Mouse (Mus musculus): Measurements from ENCODE around the gene Arf1. TPM values are rescaled to one million over a fixed set of nuclear protein-coding genes. Genes with fewer than 3 reads are reported as not detected.

Gene Arf1
- polyA plus RNA-seq, 1 experiment from 2014 or later: 557 TPM

- ATAC-seq (ENCODE audit: insufficient number of reproducible peaks, insufficient read depth, low FRiP score, low read depth): no peak
- Histone ChIP-seq H3K9me3 (ENCODE audit: control insufficient read depth, low read length) (no peaks in the 10 kb centered on the region), H3K36me3 (ENCODE audit: control insufficient read depth, insufficient read depth, low read length) (peaks cover 26% of the 10 kb centered on the region), H3K27me3 (ENCODE audit: control insufficient read depth, insufficient read depth, low read length) (no peaks in the 10 kb centered on the region), H3K4me2 (ENCODE audit: low read length) (peak overlapping the region; percentile 88), H3K27ac (replicated peaks in 1 of 2; ENCODE audit: control insufficient read depth in 1 of 2, insufficient read depth in 1 of 2, low read depth in 2 of 2, low read length in 2 of 2) (no peak overlapping the region), H3K4me3 (ENCODE audit: control insufficient read depth in 1 of 2, insufficient read depth in 1 of 2, low read depth in 1 of 2, low read length in 2 of 2) (no peak overlapping the region), H3K4me1 (ENCODE audit: control insufficient read depth in 2 of 2, insufficient read depth in 2 of 2, low read length in 2 of 2) (peaks cover 11 to 69% of the 10 kb centered on the region in 2 experiments), H3K9ac (ENCODE audit: low read length) (peak overlapping the region; percentile 27; the same call in 1 of the 2 replicates)
- WGBS: 29% methylated on average over 2 of the region's 2 CpGs
Measured at GRCm38 (mm10) chr11:59224470-59224869, 3.6 kb downstream of the Arf1 start.

- peak overlapping the region; percentile 27; the same call in 1 of the 2 replicates for H3K9ac ChIP-seq (ENCODE audit: low read length)
- WGBS: 85% methylated on average over 3 of the region's 3 CpGs
- H3K27ac ChIP-seq (replicated peaks in 1 of 2; ENCODE audit: control insufficient read depth in 1 of 2, insufficient read depth in 1 of 2, low read depth in 2 of 2, low read length in 2 of 2): 0 out of 4 replicates have a peak overlapping the region, but pooled peaks of 1 of the 2 experiments have one; percentile 7
- H3K9me3 ChIP-seq (ENCODE audit: control insufficient read depth, low read length): no peaks in the 10 kb centered on the region
- H3K4me3 ChIP-seq (ENCODE audit: control insufficient read depth in 1 of 2, insufficient read depth in 1 of 2, low read depth in 1 of 2, low read length in 2 of 2): no peak overlapping the region
- peaks cover 11 to 70% of the 10 kb centered on the region in 2 experiments for H3K4me1 ChIP-seq (ENCODE audit: control insufficient read depth in 2 of 2, insufficient read depth in 2 of 2, low read length in 2 of 2)
- ATAC-seq (ENCODE audit: insufficient number of reproducible peaks, insufficient read depth, low FRiP score, low read depth): no peak
- no peaks in the 10 kb centered on the region for H3K27me3 ChIP-seq (ENCODE audit: control insufficient read depth, insufficient read depth, low read length)
- H3K36me3 ChIP-seq (ENCODE audit: control insufficient read depth, insufficient read depth, low read length): peaks cover 29% of the 10 kb centered on the region
- H3K4me2 ChIP-seq (ENCODE audit: low read length): peak overlapping the region; percentile 88; the same call in 1 of the 2 replicates
Measured at GRCm38 (mm10) chr11:59224025-59224424, 4.0 kb downstream of the Arf1 start.

GRCm38 (mm10) chr11:59222306-59222705 lies 5.8 kb downstream of the Arf1 start:
- H3K9ac ChIP-seq (ENCODE audit: low read length): no peak overlapping the region
- ATAC-seq (ENCODE audit: insufficient number of reproducible peaks, insufficient read depth, low FRiP score, low read depth): no peak
- H3K27ac ChIP-seq (replicated peaks in 1 of 2; ENCODE audit: control insufficient read depth in 1 of 2, insufficient read depth in 1 of 2, low read depth in 2 of 2, low read length in 2 of 2): no peak overlapping the region
- H3K4me1 ChIP-seq (ENCODE audit: control insufficient read depth in 2 of 2, insufficient read depth in 2 of 2, low read length in 2 of 2): peaks cover 7 to 81% of the 10 kb centered on the region in 2 experiments
- H3K4me2 ChIP-seq (ENCODE audit: low read length): no peak overlapping the region
- WGBS: 81% methylated on average over 4 of the region's 4 CpGs
- no peaks in the 10 kb centered on the region for H3K9me3 ChIP-seq (ENCODE audit: control insufficient read depth, low read length)
- H3K4me3 ChIP-seq (ENCODE audit: control insufficient read depth in 1 of 2, insufficient read depth in 1 of 2, low read depth in 1 of 2, low read length in 2 of 2): no peak overlapping the region
- no peaks in the 10 kb centered on the region for H3K27me3 ChIP-seq (ENCODE audit: control insufficient read depth, insufficient read depth, low read length)
- peaks cover 44% of the 10 kb centered on the region for H3K36me3 ChIP-seq (ENCODE audit: control insufficient read depth, insufficient read depth, low read length)

- no peak overlapping the region for H3K9ac ChIP-seq (ENCODE audit: low read length)
- no peaks in the 10 kb centered on the region for H3K9me3 ChIP-seq (ENCODE audit: control insufficient read depth, low read length)
- H3K27me3 ChIP-seq (ENCODE audit: control insufficient read depth, insufficient read depth, low read length): no peaks in the 10 kb centered on the region
- H3K4me1 ChIP-seq (ENCODE audit: control insufficient read depth in 2 of 2, insufficient read depth in 2 of 2, low read length in 2 of 2): peaks cover 7 to 83% of the 10 kb centered on the region in 2 experiments
- peaks cover 44% of the 10 kb centered on the region for H3K36me3 ChIP-seq (ENCODE audit: control insufficient read depth, insufficient read depth, low read length)
- ATAC-seq (ENCODE audit: insufficient number of reproducible peaks, insufficient read depth, low FRiP score, low read depth): no peak
- H3K4me3 ChIP-seq (ENCODE audit: control insufficient read depth in 1 of 2, insufficient read depth in 1 of 2, low read depth in 1 of 2, low read length in 2 of 2): no peak overlapping the region
- no peak overlapping the region for H3K4me2 ChIP-seq (ENCODE audit: low read length)
- no peak overlapping the region for H3K27ac ChIP-seq (replicated peaks in 1 of 2; ENCODE audit: control insufficient read depth in 1 of 2, insufficient read depth in 1 of 2, low read depth in 2 of 2, low read length in 2 of 2)
Measured at GRCm38 (mm10) chr11:59221604-59222003, 6.5 kb downstream of the Arf1 start.

- Histone ChIP-seq H3K36me3 (ENCODE audit: control insufficient read depth, insufficient read depth, low read length) (peaks cover 50% of the 10 kb centered on the region), H3K9ac (ENCODE audit: low read length) (no peak overlapping the region), H3K27me3 (ENCODE audit: control insufficient read depth, insufficient read depth, low read length) (no peaks in the 10 kb centered on the region), H3K4me3 (ENCODE audit: control insufficient read depth in 1 of 2, insufficient read depth in 1 of 2, low read depth in 1 of 2, low read length in 2 of 2) (no peak overlapping the region), H3K4me1 (ENCODE audit: control insufficient read depth in 2 of 2, insufficient read depth in 2 of 2, low read length in 2 of 2) (peaks cover 3 to 62% of the 10 kb centered on the region in 2 experiments), H3K27ac (replicated peaks in 1 of 2; ENCODE audit: control insufficient read depth in 1 of 2, insufficient read depth in 1 of 2, low read depth in 2 of 2, low read length in 2 of 2) (no peak overlapping the region), H3K4me2 (ENCODE audit: low read length) (no peak overlapping the region), H3K9me3 (ENCODE audit: control insufficient read depth, low read length) (no peaks in the 10 kb centered on the region)
- no peak for ATAC-seq (ENCODE audit: insufficient number of reproducible peaks, insufficient read depth, low FRiP score, low read depth)
Measured at GRCm38 (mm10) chr11:59219064-59219463, 9.0 kb downstream of the Arf1 start.

GRCm38 (mm10) chr11:59218389-59218998 lies 9.6 kb downstream of the Arf1 start:
- H3K4me3 ChIP-seq (ENCODE audit: control insufficient read depth in 1 of 2, insufficient read depth in 1 of 2, low read depth in 1 of 2, low read length in 2 of 2): no peak overlapping the region
- no peak overlapping the region for H3K4me2 ChIP-seq (ENCODE audit: low read length)
- peaks cover 51% of the 10 kb centered on the region for H3K36me3 ChIP-seq (ENCODE audit: control insufficient read depth, insufficient read depth, low read length)
- H3K9ac ChIP-seq (ENCODE audit: low read length): no peak overlapping the region
- ATAC-seq (ENCODE audit: insufficient number of reproducible peaks, insufficient read depth, low FRiP score, low read depth): no peak
- 0 out of 4 replicates have a peak overlapping the region, but pooled peaks of 1 of the 2 experiments have one; percentile 28 for H3K27ac ChIP-seq (replicated peaks in 1 of 2; ENCODE audit: control insufficient read depth in 1 of 2, insufficient read depth in 1 of 2, low read depth in 2 of 2, low read length in 2 of 2)
- H3K9me3 ChIP-seq (ENCODE audit: control insufficient read depth, low read length): no peaks in the 10 kb centered on the region
- peaks cover under 1 to 62% of the 10 kb centered on the region in 2 experiments for H3K4me1 ChIP-seq (ENCODE audit: control insufficient read depth in 2 of 2, insufficient read depth in 2 of 2, low read length in 2 of 2)
- WGBS: 72% methylated on average over 4 of the region's 4 CpGs
- H3K27me3 ChIP-seq (ENCODE audit: control insufficient read depth, insufficient read depth, low read length): no peaks in the 10 kb centered on the region

GRCm38 (mm10) chr11:59216955-59217354 lies 11.1 kb downstream of the Arf1 start:
- no peak overlapping the region for H3K4me3 ChIP-seq (ENCODE audit: control insufficient read depth in 1 of 2, insufficient read depth in 1 of 2, low read depth in 1 of 2, low read length in 2 of 2)
- no peak overlapping the region for H3K27ac ChIP-seq (replicated peaks in 1 of 2; ENCODE audit: control insufficient read depth in 1 of 2, insufficient read depth in 1 of 2, low read depth in 2 of 2, low read length in 2 of 2)
- ATAC-seq (ENCODE audit: insufficient number of reproducible peaks, insufficient read depth, low FRiP score, low read depth): no peak
- H3K4me1 ChIP-seq (ENCODE audit: control insufficient read depth in 2 of 2, insufficient read depth in 2 of 2, low read length in 2 of 2): peaks cover 0 to 52% of the 10 kb centered on the region in 2 experiments; a peak in 3 of 4 replicates
- H3K9me3 ChIP-seq (ENCODE audit: control insufficient read depth, low read length): no peaks in the 10 kb centered on the region
- H3K9ac ChIP-seq (ENCODE audit: low read length): no peak overlapping the region
- 60% methylated on average over 3 of the region's 3 CpGs for WGBS
- H3K27me3 ChIP-seq (ENCODE audit: control insufficient read depth, insufficient read depth, low read length): no peaks in the 10 kb centered on the region
- H3K36me3 ChIP-seq (ENCODE audit: control insufficient read depth, insufficient read depth, low read length): peaks cover 58% of the 10 kb centered on the region
- no peak overlapping the region for H3K4me2 ChIP-seq (ENCODE audit: low read length)

Measured in heart, embryonic 14.5 days (tissue).